Mouse (Mus musculus): ENCODE data around the gene Ghrhr. TPM values are rescaled to one million over a fixed set of nuclear protein-coding genes. Genes with fewer than 3 reads are reported as not detected.
A peak's percentile ranks its signal among the peaks of the same experiment; 100 is the strongest.

Ghrhr gene
- total and polyA plus RNA-seq, 3 experiments: not detected

DNA sequence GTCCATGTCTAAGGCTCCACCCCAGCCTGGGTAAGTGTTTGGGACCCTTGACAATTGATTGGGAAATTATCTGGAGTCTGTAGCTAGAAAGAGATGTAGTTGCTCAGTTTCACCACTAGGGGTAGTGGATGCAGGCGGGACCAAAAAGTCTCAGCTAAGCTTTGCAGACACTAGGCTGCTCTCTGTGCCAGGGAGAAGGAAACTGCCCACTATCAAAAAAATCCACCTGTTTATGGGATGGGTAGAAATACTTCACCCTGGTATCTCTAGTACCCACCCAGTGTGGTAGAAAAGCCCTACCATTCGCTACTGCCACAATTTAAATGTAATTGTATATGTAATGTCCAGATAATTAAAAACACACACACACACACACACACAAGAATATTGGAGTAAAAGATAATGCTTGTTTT, 17.4 kb upstream of the Ghrhr start:
- H3K4me1 ChIP-seq (ENCODE audit: control insufficient read depth, insufficient read depth, low read length): peaks cover 17% of the 10 kb centered on the region
- no peak overlapping the region for H3K4me3 ChIP-seq
- no peaks in the 10 kb centered on the region for H3K79me2 ChIP-seq (replicated peaks; ENCODE audit: control insufficient read depth, insufficient read depth, low read length)
- WGBS: 38% methylated on average over 2 of the region's 2 CpGs
- no peak for DNase-seq
- no peaks in the 10 kb centered on the region for H3K36me3 ChIP-seq (ENCODE audit: control insufficient read depth, insufficient read depth, low read length)
- TF ChIP-seq CTCF (IDR thresholded peaks at IDR 0.05) (peak; percentile 87), EP300 (IDR thresholded peaks at IDR 0.05; ENCODE audit: insufficient read depth, low read depth, low read length) (no peak), POLR2A (IDR thresholded peaks at IDR 0.05; ENCODE audit: insufficient read depth, low read depth, low read length) (no peak)
- H3K27me3 ChIP-seq (ENCODE audit: control insufficient read depth, insufficient read depth, low read length): no peaks in the 10 kb centered on the region
- H3K27ac ChIP-seq: no peak overlapping the region
- intact Hi-C loops (cut with DNase I): loop anchor here (10.0 kb wide), 1 partner anchor 64 kb away; no protein-coding TSS in a partner anchor
- no peak overlapping the region for H3K9ac ChIP-seq (ENCODE audit: low read depth, low read length)

DNA sequence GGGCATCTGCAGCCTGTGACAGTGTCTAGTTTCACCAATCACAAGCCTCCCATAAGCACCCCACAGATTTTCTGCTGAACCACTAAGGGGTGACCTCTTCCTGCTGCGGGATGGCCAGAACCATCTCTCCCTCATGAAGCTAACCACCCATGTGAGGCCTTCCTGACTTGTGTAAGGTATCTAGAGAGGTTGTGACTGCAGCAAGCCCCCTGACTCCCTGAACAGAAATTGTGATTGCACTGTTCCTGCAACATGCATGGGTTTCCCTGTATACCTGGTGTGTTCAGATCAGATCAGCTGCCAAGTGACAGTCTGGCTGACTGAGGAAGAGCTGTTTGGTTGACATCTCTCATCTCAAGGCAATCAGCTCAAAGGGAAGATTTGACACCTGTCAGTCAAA, 13.4 kb upstream of the Ghrhr start:
- DNase-seq: no peak
- intact Hi-C loops (cut with DNase I): no loop called here
- Histone ChIP-seq H3K27ac (no peak overlapping the region), H3K9ac (ENCODE audit: low read depth, low read length) (no peak overlapping the region), H3K27me3 (ENCODE audit: control insufficient read depth, insufficient read depth, low read length) (no peaks in the 10 kb centered on the region), H3K36me3 (ENCODE audit: control insufficient read depth, insufficient read depth, low read length) (no peaks in the 10 kb centered on the region), H3K4me3 (no peak overlapping the region), H3K4me1 (ENCODE audit: control insufficient read depth, insufficient read depth, low read length) (peaks cover 6% of the 10 kb centered on the region), H3K79me2 (replicated peaks; ENCODE audit: control insufficient read depth, insufficient read depth, low read length) (no peaks in the 10 kb centered on the region)
- 91% methylated on average over 1 of the region's 1 CpGs for WGBS
- no peak for TF ChIP-seq POLR2A (IDR thresholded peaks at IDR 0.05; ENCODE audit: insufficient read depth, low read depth, low read length)
- TF ChIP-seq CTCF (IDR thresholded peaks at IDR 0.05): no peak
- no peak for TF ChIP-seq EP300 (IDR thresholded peaks at IDR 0.05; ENCODE audit: insufficient read depth, low read depth, low read length)

DNA sequence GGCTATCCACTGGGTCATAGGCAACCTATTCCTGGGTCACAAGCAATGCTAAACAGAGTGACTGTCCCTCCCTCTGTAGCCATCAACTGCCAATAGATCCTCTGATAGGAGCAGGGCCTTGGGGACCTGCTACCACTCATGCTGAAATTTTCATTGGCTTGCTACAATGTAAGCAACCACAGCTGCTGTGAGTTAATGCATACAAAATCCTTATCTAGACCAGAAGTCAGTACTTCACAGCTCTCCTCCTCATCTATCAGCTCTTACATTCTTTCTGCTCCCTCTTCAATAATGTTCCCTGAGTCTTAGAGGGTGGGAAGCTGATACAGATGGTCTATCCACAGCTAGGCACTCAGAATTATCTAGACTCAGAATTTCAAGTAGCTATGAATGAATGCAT, 9.0 kb upstream of the Ghrhr start:
- intact Hi-C loops (cut with DNase I): no loop called here
- H3K27me3 ChIP-seq (ENCODE audit: control insufficient read depth, insufficient read depth, low read length): no peaks in the 10 kb centered on the region
- no peak overlapping the region for H3K27ac ChIP-seq
- no peak overlapping the region for H3K4me3 ChIP-seq
- no peaks in the 10 kb centered on the region for H3K4me1 ChIP-seq (ENCODE audit: control insufficient read depth, insufficient read depth, low read length)
- H3K79me2 ChIP-seq (replicated peaks; ENCODE audit: control insufficient read depth, insufficient read depth, low read length): no peaks in the 10 kb centered on the region
- no peak for DNase-seq
- no peak overlapping the region for H3K9ac ChIP-seq (ENCODE audit: low read depth, low read length)
- no peaks in the 10 kb centered on the region for H3K36me3 ChIP-seq (ENCODE audit: control insufficient read depth, insufficient read depth, low read length)
- TF ChIP-seq EP300 (IDR thresholded peaks at IDR 0.05; ENCODE audit: insufficient read depth, low read depth, low read length) (no peak), CTCF (IDR thresholded peaks at IDR 0.05) (no peak), POLR2A (IDR thresholded peaks at IDR 0.05; ENCODE audit: insufficient read depth, low read depth, low read length) (no peak)

DNA sequence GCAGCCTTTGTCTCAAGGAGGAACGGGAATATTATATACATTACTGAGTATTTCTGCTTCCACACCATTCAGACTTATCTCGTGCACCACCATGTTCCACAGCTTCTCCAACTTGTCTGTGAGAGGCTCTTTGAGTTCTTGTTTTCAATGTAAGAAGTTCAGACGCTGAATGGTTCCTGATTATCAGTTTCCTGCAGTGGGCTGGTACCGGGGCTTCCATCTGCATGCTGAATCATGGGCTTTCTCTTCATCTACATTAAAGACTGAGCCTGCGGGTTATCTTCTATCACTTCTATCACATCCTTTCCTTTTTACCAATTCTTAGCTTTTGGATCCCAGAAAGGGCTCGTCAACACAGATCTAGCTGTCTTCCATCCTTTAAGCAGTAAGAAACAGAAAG, 5.3 kb upstream of the Ghrhr start:
- Histone ChIP-seq H3K36me3 (ENCODE audit: control insufficient read depth, insufficient read depth, low read length) (no peaks in the 10 kb centered on the region), H3K9ac (ENCODE audit: low read depth, low read length) (no peak overlapping the region), H3K27ac (no peak overlapping the region), H3K4me3 (no peak overlapping the region), H3K79me2 (replicated peaks; ENCODE audit: control insufficient read depth, insufficient read depth, low read length) (no peaks in the 10 kb centered on the region), H3K4me1 (ENCODE audit: control insufficient read depth, insufficient read depth, low read length) (no peaks in the 10 kb centered on the region), H3K27me3 (ENCODE audit: control insufficient read depth, insufficient read depth, low read length) (no peaks in the 10 kb centered on the region)
- intact Hi-C loops (cut with DNase I): no loop called here
- 67% methylated on average over 6 of the region's 6 CpGs for WGBS
- no peak for DNase-seq
- TF ChIP-seq CTCF (IDR thresholded peaks at IDR 0.05) (no peak), POLR2A (IDR thresholded peaks at IDR 0.05; ENCODE audit: insufficient read depth, low read depth, low read length) (no peak), EP300 (IDR thresholded peaks at IDR 0.05; ENCODE audit: insufficient read depth, low read depth, low read length) (no peak)

DNA sequence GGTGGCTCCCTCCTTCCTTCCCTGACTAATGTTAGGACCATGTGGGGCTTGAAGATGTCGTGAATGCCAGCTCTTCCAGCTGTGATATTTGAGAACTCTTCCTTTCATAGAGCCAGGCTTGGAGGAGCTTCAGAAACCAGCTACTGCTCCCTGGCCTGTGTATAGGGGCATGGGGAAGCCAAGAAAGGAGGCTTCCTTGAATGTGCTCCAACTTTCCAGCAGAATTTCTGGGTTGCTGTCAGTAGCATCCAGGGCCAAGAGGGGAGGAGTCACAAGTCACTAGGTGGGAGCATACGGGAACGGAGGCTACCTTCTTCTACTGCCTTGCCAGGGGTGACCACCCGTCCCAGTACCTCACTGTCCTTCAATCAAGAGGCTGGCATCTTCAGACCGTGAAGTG, 416 bp downstream of the Ghrhr start:
- Histone ChIP-seq H3K27me3 (ENCODE audit: control insufficient read depth, insufficient read depth, low read length) (no peaks in the 10 kb centered on the region), H3K4me3 (no peak overlapping the region), H3K4me1 (ENCODE audit: control insufficient read depth, insufficient read depth, low read length) (no peaks in the 10 kb centered on the region), H3K27ac (no peak overlapping the region), H3K9ac (ENCODE audit: low read depth, low read length) (no peak overlapping the region), H3K36me3 (ENCODE audit: control insufficient read depth, insufficient read depth, low read length) (no peaks in the 10 kb centered on the region), H3K79me2 (replicated peaks; ENCODE audit: control insufficient read depth, insufficient read depth, low read length) (no peaks in the 10 kb centered on the region)
- intact Hi-C loops (cut with DNase I): no loop called here
- TF ChIP-seq CTCF (IDR thresholded peaks at IDR 0.05) (no peak), POLR2A (IDR thresholded peaks at IDR 0.05; ENCODE audit: insufficient read depth, low read depth, low read length) (no peak), EP300 (IDR thresholded peaks at IDR 0.05; ENCODE audit: insufficient read depth, low read depth, low read length) (no peak)
- no peak for DNase-seq
- 50% methylated on average over 5 of the region's 5 CpGs for WGBS

DNA sequence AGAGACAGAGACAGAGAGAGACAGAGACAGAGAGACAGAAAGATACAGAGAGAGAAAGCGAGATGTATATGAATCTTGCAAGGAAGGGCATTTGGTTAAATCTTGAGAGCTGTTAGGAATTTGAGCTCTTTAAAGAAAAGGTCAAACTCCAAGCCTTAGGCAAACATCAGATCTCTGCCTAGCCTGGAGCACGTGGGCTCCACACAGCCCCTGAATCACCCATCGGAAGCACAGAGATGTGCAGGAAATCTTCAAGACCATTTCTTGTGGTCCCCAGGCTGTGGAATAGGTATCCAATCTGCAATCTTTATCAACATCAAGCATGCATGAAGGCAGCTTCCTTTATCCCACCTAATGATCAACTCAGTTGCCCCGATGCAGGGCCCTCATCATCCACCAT, 1.4 kb downstream of the Ghrhr start:
- 86% methylated on average over 4 of the region's 4 CpGs for WGBS
- intact Hi-C loops (cut with DNase I): no loop called here
- H3K9ac ChIP-seq (ENCODE audit: low read depth, low read length): no peak overlapping the region
- TF ChIP-seq EP300 (IDR thresholded peaks at IDR 0.05; ENCODE audit: insufficient read depth, low read depth, low read length) (no peak), CTCF (IDR thresholded peaks at IDR 0.05) (no peak), POLR2A (IDR thresholded peaks at IDR 0.05; ENCODE audit: insufficient read depth, low read depth, low read length) (no peak)
- no peaks in the 10 kb centered on the region for H3K4me1 ChIP-seq (ENCODE audit: control insufficient read depth, insufficient read depth, low read length)
- H3K36me3 ChIP-seq (ENCODE audit: control insufficient read depth, insufficient read depth, low read length): no peaks in the 10 kb centered on the region
- H3K79me2 ChIP-seq (replicated peaks; ENCODE audit: control insufficient read depth, insufficient read depth, low read length): no peaks in the 10 kb centered on the region
- no peak overlapping the region for H3K27ac ChIP-seq
- H3K27me3 ChIP-seq (ENCODE audit: control insufficient read depth, insufficient read depth, low read length): no peaks in the 10 kb centered on the region
- DNase-seq: no peak
- H3K4me3 ChIP-seq: no peak overlapping the region
